Mouse (Mus musculus) spleen, postnatal 4 days (tissue): ENCODE data around the gene Rgr.

Source experiments
- DNase-seq, 2 experiments: peaks; one replicate each; pipeline ENCODE4 v3.0.0; 2022; ENCODE audit warnings: low spot score in 2 of 2

The Rgr gene

DNA sequence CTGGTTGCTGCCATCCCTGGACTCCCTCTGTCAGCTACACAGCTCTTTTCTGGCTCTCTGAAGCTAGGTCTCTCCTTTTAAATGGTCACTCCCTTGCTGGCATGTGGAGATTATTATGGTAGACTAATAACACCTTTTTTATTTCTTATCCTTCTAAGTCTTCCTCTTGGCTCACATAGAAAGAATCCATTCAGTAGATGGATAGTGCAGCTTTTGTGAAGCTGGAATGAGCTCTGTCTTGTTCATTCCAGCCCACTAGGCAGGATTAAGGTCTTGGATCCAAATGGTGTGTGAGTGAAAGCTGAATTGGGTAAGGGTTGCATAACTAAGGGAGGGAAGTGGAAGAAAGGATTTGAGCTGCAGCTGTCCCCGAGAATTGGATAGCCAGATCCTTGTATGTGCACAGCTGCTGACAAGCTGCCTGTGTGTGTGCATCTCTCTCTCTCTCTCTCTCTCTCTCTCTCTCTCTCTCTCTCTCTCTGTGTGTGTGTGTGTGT is at the start of gene Rgr:
Gene Rgr, minus strand, starts transcription at position 51 of the 497 bp plus-strand sequence.
- DNase-seq, result no peak

DNA sequence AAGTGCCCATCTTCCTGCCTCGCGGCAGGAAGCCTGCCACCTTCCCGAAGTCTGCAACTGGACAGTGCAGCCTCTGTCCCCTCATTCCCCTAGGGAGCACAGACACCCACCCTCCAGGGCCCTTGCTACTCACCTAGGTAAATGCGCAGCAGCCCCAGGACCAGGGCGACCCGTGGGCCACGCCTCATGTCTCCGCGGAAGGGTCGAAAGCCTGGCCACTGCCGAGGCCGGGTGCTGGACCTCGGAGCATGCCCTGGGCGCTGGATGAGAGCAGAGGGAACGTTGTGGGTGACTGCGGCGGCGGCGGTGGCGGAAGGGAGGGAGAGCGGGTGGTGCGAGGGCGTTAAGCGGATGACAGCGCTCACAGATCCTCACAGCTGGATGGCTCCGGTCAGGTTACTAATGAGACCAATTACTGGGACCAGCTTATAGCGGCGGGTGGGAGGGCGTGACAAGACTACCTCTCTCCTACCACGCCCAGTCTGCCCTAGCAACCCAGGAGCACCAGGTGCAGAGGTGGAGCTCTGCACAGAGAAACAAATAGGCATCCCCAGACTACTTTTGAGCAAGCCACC is 49.3 kb upstream of the Rgr start, which contains the start of gene Cdhr1:
Gene Cdhr1, minus strand, starts transcription at position 392 of the 575 bp plus-strand sequence.
- DNase-seq, result no peak

DNA sequence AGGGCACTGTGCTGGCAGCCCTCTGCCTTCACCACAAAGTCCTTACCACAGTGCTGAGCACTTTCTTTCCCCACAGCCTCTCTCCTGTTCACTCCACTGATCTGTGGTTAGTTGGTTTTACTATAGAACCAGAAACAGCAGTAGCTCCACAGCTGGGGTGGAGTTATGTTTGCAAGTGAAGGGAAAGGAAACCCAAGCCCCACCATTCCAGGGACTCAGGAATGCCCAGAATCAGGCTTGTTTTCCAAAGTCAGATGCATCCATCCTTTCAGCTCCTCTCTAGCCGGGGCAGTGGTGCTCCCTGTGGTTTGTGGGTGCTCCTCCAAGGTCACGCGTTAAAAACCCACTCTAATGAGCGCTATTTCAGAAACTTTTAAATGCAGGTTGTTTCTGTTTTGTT is 46.8 kb upstream of the Rgr start:
- DNase-seq, result no peak

DNA sequence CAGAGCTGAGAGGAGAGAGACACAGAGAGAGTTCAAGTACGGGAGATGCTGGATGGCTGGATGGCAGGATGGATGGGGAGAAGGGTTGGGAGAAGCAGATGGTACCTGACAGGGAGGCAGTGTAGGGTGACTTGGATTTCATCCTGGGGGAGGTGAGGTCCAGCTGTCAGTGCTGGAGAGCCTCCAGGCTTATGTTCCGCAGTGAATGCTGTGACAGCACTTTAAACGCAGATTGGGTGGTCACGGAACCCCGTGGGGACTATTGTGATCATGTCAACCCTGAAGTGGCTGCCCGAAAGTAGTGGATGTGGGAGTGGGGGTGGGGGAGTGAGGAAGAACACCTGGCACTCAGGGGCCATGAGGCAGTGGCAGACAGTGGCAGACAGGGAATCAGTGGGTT is 45.7 kb upstream of the Rgr start:
- DNase-seq, result no peak

DNA sequence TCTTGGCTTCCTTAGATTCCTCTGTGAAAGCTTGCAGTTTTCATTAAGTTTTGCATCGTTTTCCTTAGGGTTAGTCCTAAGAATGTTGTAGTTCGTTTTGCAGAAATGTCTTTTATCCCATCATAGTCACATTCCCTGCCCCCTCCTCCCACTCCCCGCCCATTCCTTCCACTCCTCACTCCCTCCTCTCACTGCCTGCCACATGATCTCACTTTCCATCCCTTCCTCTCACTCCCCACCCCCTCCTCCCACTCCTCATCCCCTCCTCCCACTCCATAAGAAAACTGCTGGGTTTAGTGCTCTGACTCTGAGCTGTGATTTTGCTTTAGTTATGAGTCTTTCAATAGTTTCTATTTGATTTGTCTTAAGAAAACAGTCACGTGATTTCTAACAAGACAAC is 35.0 kb upstream of the Rgr start:
- no peak for DNase-seq

DNA sequence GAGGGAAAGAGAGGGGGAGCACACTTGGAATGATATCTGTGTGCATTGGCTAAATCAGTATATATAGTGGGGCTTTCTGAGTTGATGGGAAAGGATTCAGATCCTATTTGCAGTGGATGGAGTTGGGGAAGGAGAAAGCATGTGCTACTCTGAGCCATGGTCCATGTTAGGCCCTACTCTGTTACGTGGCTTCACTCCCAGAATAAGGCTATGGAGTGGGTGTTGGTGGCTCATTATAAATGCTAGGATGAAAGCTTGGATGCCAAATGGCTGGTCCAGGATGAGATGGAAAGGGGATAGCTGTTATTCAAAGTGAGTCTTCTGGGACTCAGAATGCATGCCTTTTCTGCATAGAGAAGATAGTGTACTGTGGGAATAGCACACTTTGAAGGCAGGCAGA is 32.0 kb upstream of the Rgr start:
- no peak for DNase-seq

DNA sequence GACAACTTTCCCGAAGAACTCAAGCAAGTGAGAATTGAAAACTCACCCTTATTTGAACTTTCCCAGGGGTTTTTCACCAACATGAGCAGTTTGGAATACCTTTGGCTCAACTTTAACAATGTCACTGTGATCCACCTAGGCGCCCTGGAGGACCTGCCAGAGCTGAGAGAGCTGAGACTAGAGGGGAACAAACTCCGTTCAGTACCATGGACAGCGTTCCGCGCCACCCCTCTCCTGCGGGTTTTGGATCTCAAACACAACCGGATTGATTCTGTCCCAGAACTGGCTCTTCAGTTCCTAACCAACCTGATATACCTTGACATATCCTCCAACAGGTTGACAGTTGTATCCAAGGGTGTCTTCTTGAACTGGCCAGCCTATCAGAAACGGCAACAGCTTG is 19.8 kb upstream of the Rgr start:
- no peak for DNase-seq

DNA sequence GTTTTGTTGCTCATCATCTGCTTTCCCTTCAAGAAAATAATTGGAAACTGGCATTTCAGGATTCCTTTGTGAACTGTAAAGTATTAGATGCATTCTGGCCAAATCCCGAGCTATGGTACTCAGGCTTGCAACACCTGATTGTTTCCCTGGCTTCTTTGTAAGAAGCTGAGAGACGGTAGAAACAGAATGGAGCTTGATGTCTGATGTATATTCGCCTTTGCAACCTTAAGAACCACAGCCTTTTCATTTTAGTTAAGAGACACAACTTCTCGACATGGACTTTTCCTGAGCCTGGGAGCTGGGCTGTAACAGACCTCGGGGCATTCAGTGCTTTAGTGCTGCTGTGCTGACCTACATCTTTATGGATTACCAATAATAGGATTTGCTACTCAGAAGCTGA is 18.9 kb upstream of the Rgr start, which contains the start of gene Lrit2:
Gene Lrit2, plus strand, starts transcription at position 301 of the 400 bp plus-strand sequence.
- DNase-seq, result no peak

DNA sequence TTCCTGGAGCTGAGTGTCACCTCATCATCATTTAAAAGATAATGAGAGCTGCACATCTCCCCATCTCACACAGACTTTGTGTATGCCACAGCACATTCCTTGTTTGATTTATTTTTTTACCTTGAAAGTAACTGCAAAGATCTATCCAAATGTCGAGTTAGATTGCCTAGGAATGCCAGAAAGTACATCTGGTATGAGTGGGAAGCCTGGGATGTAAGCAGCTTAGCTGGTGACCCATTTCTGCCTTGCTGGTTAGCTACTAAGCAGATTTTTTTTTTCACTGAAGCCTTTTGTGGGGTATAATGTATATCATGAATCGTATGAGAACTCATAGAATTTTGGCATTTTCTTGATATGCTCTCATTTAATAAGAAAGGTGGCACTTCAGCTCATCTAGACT is 17.9 kb upstream of the Rgr start:
- DNase-seq, result no peak

DNA sequence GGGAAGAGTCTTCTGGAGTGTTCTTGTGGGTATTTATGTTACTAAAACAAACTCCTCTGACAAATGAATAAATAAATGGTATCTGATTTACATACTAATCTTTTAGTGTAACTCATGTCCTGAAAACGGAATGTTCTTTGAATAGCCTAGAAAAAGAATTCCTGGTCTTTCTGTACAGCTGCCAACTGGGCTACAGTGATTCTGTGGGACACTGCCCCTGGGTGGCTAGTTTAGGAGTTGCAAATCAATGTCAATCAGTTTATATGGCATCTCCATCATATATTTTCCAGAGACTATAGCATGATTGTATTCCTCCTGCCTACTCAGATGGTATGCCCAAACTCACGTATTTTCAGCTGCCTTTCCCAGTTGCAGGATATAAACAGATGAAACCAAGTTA is 16.1 kb upstream of the Rgr start:
- DNase-seq, result no peak

DNA sequence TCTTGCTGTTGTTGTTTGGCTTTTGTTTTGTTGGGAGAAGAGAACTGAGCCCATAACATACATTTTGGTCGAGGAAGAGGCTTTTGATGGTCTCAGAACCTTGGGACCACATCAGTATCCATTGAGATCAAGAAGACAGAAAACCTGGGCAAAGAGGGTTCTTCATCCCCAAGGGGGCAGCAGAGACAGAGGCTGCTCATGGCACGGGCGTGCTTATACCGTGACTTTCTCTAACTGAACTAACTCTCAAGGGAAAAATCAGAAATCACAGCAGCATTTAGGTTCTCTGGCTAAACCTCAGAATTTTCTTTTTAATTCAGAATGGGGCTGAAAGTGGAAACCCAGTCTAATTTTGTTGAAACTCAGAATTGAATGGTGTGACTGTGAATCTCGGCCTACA is 14.3 kb downstream of the Rgr start:
- no peak for DNase-seq

DNA sequence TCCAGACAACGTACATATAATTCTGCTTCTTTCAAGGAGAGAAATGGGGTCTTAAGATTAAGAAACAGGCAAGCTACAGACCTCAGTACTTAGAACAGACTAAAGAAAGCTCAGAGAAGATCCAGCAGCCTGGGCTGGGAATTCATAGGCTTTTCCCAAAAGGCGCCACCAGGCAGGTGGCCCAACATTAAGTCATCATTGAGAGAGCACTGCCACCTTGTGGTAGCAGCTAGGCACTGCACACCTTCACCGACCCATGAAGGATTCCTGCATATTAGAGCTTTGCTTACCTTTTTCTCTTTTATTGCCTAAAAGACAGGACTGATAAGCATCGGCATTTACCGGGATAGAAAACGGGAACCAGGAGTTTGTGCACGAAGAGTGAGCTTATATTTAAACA is 15.5 kb downstream of the Rgr start:
- DNase-seq, result peak; percentile 21 to 69

DNA sequence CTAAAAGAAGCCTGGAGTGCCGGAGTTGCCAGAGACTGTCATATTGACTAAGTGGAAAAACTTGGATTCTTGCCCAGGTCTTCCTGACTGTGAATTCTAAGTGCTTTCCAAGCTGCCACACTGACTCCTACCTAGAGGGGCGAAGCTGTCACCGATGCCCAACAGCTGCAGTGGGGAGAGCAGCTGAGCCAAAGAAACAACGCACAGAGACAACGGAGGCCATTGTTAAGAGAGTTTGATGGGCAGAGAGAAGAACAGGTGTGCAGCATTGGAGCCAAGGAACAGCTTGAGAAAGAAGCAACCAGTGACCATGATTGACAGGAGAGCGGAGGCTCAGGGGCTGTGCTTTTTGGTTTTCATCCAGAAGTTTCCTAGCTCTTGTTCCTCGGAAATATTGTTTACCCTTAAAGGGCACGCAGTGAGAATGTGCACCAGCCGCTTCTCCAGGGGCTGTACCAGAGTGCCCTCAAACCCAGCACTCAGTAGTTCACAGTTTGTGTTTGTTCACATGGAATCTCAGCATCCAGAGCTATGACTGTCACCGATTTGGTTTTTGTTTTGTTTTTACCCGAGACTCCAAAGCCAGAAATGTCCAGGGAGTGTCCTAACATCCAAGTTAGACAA is 16.2 kb downstream of the Rgr start:
- no peak for DNase-seq

DNA sequence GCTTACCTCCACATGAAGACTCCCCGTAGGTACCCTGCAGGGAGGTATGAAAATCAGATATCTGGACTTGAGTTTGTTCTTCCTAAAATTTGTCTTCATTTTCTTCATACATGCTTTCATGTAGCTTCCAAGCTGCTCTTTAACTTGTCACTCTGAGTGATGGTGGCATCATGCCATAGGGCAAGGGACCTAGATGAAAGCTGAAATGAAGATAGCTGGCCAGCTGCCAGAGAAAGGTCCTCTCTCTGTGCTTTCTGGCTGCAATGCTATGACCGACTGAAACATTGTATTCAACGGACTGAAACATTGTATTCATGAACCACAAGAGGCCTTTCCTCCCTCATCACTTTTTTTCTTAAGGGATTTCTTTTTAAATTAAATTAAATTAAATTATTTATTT is 20.2 kb downstream of the Rgr start:
- no peak for DNase-seq

DNA sequence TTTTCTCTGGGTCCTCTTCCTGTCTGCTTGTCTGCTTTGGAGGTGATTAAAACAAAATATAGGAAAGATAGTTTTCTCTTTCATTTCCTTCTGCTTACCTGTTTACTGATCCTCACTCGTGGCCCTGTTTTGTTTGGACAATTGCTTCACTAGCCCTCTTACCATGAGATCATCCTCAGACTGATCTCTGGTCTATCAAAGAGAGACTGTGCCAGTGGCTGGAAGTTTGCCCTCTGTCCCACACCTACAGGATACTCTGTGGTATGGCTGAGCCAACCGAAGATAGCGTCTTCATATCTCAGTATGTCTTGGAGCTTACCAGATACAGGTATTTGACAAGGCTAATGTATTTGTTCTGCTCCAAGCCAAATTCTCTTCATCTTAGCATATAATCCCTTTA is 20.8 kb downstream of the Rgr start:
- DNase-seq, result no peak

DNA sequence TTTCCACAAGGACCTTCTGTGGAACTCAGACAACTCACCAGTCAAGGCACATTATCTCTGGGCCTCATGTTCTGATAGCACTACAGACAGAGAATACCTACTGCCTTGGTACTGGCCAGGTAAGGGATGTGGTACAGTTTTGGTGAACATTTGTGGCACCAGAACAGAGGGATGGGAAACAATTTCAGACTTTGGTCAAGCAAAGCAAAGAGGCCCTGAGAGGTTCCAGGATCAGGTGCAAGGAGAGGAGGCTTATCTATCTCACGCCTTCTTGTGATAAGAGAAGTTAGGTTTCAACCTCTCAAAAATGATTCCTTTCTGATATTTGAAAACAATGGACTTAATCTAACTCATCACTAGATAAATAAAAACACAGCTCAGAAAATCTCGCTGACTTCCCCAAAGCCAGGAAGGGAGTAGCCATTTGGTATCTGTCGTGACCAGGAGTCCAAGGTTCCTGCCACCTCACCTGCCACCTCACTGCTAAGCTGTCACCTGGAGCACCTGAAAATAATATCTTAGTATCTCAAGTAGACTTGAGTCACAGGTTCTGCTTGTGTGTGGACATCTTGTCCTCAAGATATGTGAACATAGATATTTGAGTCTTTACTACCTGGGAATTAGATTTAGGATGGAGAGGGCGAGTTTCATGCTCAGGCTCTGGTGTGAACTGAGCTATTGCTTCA is 21.4 kb downstream of the Rgr start:
- no peak for DNase-seq

DNA sequence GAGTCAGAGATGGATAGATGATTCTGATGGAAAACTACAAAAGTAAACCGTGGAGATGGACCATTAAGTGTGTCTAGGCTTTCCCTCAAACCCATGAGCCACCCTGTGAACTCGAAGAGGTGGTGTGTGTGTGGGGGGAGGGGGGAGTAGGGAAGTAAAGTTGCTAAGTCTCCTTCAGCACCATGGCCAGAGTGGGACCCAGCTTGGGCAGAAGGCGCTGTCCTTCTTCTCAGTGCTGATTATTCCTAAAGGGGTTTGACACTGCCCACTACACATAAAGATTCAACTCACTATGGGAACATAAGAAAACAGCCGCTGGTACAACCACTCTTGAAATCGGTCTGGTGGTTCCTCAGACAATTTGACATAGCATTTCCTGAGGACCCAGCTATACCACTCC is 32.9 kb downstream of the Rgr start:
- DNase-seq, result no peak

DNA sequence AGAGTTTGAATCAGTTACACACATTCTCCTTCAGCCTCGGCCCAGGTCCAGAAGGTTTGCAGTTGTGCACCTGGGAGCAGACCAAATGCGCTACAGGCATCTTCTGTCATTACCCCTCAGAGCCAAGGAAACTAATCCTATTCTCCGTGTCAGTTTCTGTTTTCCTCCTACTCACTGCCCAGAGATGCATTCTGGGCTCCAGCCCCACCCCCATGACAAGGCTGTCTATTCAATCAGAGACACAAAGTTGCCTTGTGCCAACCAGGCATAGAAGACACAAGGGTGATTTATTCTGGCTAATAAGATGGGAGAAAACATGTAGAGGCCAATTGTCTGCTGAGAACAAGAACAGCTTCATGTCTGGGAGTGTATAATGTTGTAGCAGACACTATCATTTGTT is 35.1 kb downstream of the Rgr start:
- DNase-seq, result no peak

DNA sequence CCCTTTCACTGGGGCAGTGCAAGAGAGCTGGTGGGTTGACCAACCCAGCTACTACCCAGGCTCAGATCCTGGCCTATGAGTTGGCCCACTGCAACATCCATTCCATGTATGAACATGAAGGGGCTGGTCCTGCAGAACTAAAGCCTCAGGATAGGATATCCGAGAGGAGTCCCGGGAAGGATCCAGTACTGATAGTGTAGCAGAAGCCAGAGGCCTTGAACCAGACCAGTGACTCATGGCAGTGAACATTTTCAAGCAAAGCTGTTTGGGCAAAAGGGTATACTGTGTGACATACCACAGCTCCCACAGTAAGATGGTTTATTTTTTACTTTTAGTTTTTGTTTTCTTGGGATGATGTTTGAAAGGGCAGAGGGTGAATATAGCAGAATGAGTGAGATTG is 39.1 kb downstream of the Rgr start:
- no peak for DNase-seq

DNA sequence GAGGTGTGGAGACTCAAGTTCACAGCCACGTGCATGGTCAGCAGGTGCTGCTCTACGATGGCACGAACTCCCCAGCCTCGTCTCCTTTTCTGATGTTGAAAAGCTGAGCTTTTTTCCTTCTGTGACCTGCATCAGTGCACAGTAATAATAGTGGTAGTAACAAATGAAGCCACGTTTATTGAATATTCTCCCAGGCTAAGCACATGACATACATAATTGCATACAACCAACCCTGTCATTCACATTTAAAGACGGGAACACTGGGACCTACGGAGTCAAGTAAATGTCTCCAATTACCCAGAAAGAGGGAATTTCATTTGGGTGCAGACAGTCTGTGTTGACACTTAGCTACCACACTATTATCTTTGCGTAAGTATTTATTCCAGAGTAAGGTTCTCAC is 42.3 kb downstream of the Rgr start:
- no peak for DNase-seq

DNA sequence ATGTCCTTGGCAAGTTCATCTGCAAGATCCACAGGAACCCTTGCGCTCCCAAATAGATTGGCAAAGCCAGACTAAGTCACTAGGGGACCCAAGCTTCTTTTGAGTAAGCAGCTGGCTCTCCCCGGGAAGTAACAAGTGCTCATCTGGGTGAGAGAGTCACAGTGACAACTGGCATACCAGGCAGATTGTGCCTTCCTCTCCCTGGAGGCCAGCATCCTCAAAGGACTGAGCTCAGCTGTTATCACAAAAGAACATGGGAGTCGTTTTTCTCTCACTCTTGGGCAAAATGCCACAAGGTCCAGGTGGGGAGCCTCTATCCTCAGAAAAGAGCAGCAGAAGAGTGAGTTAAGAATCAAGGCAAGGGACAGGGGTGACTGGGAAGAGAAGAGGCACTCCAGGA is 42.9 kb downstream of the Rgr start:
- DNase-seq, result no peak

DNA sequence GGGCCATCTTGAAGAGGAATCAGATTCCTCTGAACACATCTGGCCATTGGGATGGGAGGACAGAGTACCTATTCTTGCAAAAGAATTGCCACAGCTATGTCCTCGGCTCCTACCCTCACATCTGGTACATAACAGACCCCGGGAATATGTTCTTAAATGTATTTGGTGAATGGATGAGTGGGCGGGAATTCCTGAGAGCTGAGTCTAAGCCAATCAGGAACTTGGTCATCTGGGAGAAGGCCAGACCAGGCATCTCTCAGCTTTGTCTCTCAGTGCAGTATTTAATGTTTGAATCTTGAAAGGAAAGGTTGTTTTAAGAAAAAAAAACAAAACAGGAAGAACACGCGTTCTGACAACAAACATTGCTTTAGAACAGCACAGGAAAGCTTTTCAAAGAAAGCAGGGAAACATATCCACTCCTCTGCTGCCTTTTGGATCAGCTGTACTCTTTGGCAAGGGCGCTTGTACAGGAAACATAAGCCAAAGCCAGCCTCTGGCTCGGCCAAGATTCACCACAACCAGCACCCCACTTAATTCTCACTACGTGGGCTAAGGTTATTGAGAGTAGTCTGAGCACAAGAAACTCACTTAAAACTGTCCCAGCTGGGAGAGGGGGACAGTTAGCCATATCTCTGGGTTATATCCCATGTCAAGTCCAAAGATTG is 45.2 kb downstream of the Rgr start:
- no peak for DNase-seq

DNA sequence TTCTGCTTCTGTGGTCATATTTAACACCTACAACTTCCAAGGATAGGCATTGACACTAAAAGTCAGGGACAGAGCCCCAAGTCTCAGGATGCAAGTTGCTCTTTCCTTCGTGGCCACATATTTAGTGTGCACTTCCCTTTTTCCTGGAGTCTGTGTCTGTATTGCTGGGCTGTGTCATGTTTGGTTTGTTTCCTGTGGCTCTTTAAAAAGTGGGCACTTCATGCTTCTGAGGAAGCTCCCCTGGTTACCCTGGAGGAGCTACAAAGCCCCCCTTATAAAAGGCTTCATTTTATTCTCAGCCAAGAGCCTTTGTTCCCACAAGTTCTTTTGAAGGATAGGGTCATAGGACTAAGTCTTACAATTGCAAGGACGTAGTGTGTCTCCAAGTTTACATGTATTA is 45.9 kb downstream of the Rgr start:
- DNase-seq, result no peak
